Mouse (Mus musculus): ENCODE results near the gene Diaph2. TPM values are rescaled to one million over a fixed set of nuclear protein-coding genes. Genes with fewer than 3 reads are reported as not detected.
"Not testable (repeated sequence)": the region's sequence is repeated elsewhere in the genome, so short reads cannot be mapped to it uniquely, and the experiment has no call there.

Gene Diaph2
- polyA plus RNA-seq, 1 experiment from 2014 or later = 3.8 TPM

GRCm38 (mm10) chrX:130189250-130189649, 439.7 kb downstream of the Diaph2 start:
- Histone ChIP-seq H3K36me3 (ENCODE audit: control insufficient read depth, insufficient read depth, low read length) (no peaks in the 10 kb centered on the region), H3K9ac (ENCODE audit: low read length) (no peak overlapping the region), H3K4me2 (ENCODE audit: low read depth) (no peak overlapping the region), H3K27ac (ENCODE audit: low read depth, low read length) (no peak overlapping the region), H3K4me3 (ENCODE audit: low read depth, low read length) (no peak overlapping the region), H3K27me3 (ENCODE audit: control insufficient read depth, insufficient read depth, low read length) (no peaks in the 10 kb centered on the region), H3K9me3 (ENCODE audit: control insufficient read depth, low read length) (no peaks in the 10 kb centered on the region), H3K4me1 (ENCODE audit: control insufficient read depth, insufficient read depth, low read length) (no peaks in the 10 kb centered on the region)
- no peak for DNase-seq (ENCODE audit: low spot score)
- no peak for ATAC-seq (ENCODE audit: insufficient read depth, low FRiP score, low TSS enrichment)

GRCm38 (mm10) chrX:130197412-130197811, 447.9 kb downstream of the Diaph2 start:
- not testable (repeated sequence) for H3K4me3 ChIP-seq (ENCODE audit: low read depth, low read length); H3K4me2 ChIP-seq (ENCODE audit: low read depth); DNase-seq (ENCODE audit: low spot score); H3K27me3 ChIP-seq (ENCODE audit: control insufficient read depth, insufficient read depth, low read length); ATAC-seq (ENCODE audit: insufficient read depth, low FRiP score, low TSS enrichment); H3K9me3 ChIP-seq (ENCODE audit: control insufficient read depth, low read length); H3K9ac ChIP-seq (ENCODE audit: low read length); H3K4me1 ChIP-seq (ENCODE audit: control insufficient read depth, insufficient read depth, low read length); H3K36me3 ChIP-seq (ENCODE audit: control insufficient read depth, insufficient read depth, low read length); H3K27ac ChIP-seq (ENCODE audit: low read depth, low read length)
- WGBS = 88% methylated on average over 3 of the region's 3 CpGs

- no peaks in the 10 kb centered on the region for H3K9me3 ChIP-seq (ENCODE audit: control insufficient read depth, low read length)
- H3K4me2 ChIP-seq (ENCODE audit: low read depth) = no peak overlapping the region
- DNase-seq (ENCODE audit: low spot score) = no peak
- 81% methylated on average over 2 of the region's 2 CpGs for WGBS
- no peaks in the 10 kb centered on the region for H3K4me1 ChIP-seq (ENCODE audit: control insufficient read depth, insufficient read depth, low read length)
- no peaks in the 10 kb centered on the region for H3K27me3 ChIP-seq (ENCODE audit: control insufficient read depth, insufficient read depth, low read length)
- H3K9ac ChIP-seq (ENCODE audit: low read length) = no peak overlapping the region
- no peaks in the 10 kb centered on the region for H3K36me3 ChIP-seq (ENCODE audit: control insufficient read depth, insufficient read depth, low read length)
- H3K4me3 ChIP-seq (ENCODE audit: low read depth, low read length) = no peak overlapping the region
- H3K27ac ChIP-seq (ENCODE audit: low read depth, low read length) = no peak overlapping the region
- ATAC-seq (ENCODE audit: insufficient read depth, low FRiP score, low TSS enrichment) = no peak
These were observed 455.7 kb downstream of the Diaph2 start for GRCm38 (mm10) chrX:130205243-130205642.

GRCm38 (mm10) chrX:130212227-130212626, 462.7 kb downstream of the Diaph2 start:
- Histone ChIP-seq H3K9me3 (ENCODE audit: control insufficient read depth, low read length) (no peaks in the 10 kb centered on the region), H3K4me3 (ENCODE audit: low read depth, low read length) (no peak overlapping the region), H3K27me3 (ENCODE audit: control insufficient read depth, insufficient read depth, low read length) (no peaks in the 10 kb centered on the region), H3K4me2 (ENCODE audit: low read depth) (no peak overlapping the region), H3K4me1 (ENCODE audit: control insufficient read depth, insufficient read depth, low read length) (no peaks in the 10 kb centered on the region), H3K36me3 (ENCODE audit: control insufficient read depth, insufficient read depth, low read length) (no peaks in the 10 kb centered on the region), H3K9ac (ENCODE audit: low read length) (no peak overlapping the region), H3K27ac (ENCODE audit: low read depth, low read length) (no peak overlapping the region)
- no peak for DNase-seq (ENCODE audit: low spot score)
- 92% methylated on average over 4 of the region's 4 CpGs for WGBS
- ATAC-seq (ENCODE audit: insufficient read depth, low FRiP score, low TSS enrichment) = no peak

GRCm38 (mm10) chrX:130212759-130213158, 463.2 kb downstream of the Diaph2 start:
- ATAC-seq (ENCODE audit: insufficient read depth, low FRiP score, low TSS enrichment) (no peak), DNase-seq (ENCODE audit: low spot score) (no peak)
- 79% methylated on average over 4 of the region's 4 CpGs for WGBS
- no peak overlapping the region for H3K4me3 ChIP-seq (ENCODE audit: low read depth, low read length)
- no peaks in the 10 kb centered on the region for H3K36me3 ChIP-seq (ENCODE audit: control insufficient read depth, insufficient read depth, low read length)
- no peaks in the 10 kb centered on the region for H3K4me1 ChIP-seq (ENCODE audit: control insufficient read depth, insufficient read depth, low read length)
- no peaks in the 10 kb centered on the region for H3K9me3 ChIP-seq (ENCODE audit: control insufficient read depth, low read length)
- H3K27me3 ChIP-seq (ENCODE audit: control insufficient read depth, insufficient read depth, low read length) = no peaks in the 10 kb centered on the region
- no peak overlapping the region for H3K4me2 ChIP-seq (ENCODE audit: low read depth)
- H3K27ac ChIP-seq (ENCODE audit: low read depth, low read length) = no peak overlapping the region
- no peak overlapping the region for H3K9ac ChIP-seq (ENCODE audit: low read length)

- DNase-seq (ENCODE audit: low spot score) (no peak), ATAC-seq (ENCODE audit: insufficient read depth, low FRiP score, low TSS enrichment) (no peak)
- no peak overlapping the region for H3K4me2 ChIP-seq (ENCODE audit: low read depth)
- H3K9ac ChIP-seq (ENCODE audit: low read length) = no peak overlapping the region
- no peak overlapping the region for H3K4me3 ChIP-seq (ENCODE audit: low read depth, low read length)
- no peaks in the 10 kb centered on the region for H3K4me1 ChIP-seq (ENCODE audit: control insufficient read depth, insufficient read depth, low read length)
- 93% methylated on average over 1 of the region's 1 CpGs for WGBS
- H3K9me3 ChIP-seq (ENCODE audit: control insufficient read depth, low read length) = no peaks in the 10 kb centered on the region
- H3K27ac ChIP-seq (ENCODE audit: low read depth, low read length) = no peak overlapping the region
- no peaks in the 10 kb centered on the region for H3K36me3 ChIP-seq (ENCODE audit: control insufficient read depth, insufficient read depth, low read length)
- H3K27me3 ChIP-seq (ENCODE audit: control insufficient read depth, insufficient read depth, low read length) = no peaks in the 10 kb centered on the region
These were observed 480.5 kb downstream of the Diaph2 start for GRCm38 (mm10) chrX:130230045-130230444.

- Histone ChIP-seq H3K4me1 (ENCODE audit: control insufficient read depth, insufficient read depth, low read length) (no peaks in the 10 kb centered on the region), H3K4me3 (ENCODE audit: low read depth, low read length) (no peak overlapping the region), H3K27me3 (ENCODE audit: control insufficient read depth, insufficient read depth, low read length) (no peaks in the 10 kb centered on the region), H3K9ac (ENCODE audit: low read length) (no peak overlapping the region), H3K36me3 (ENCODE audit: control insufficient read depth, insufficient read depth, low read length) (no peaks in the 10 kb centered on the region), H3K9me3 (ENCODE audit: control insufficient read depth, low read length) (no peaks in the 10 kb centered on the region), H3K4me2 (ENCODE audit: low read depth) (no peak overlapping the region), H3K27ac (ENCODE audit: low read depth, low read length) (no peak overlapping the region)
- 82% methylated on average over 1 of the region's 1 CpGs for WGBS
- DNase-seq (ENCODE audit: low spot score) = no peak
- ATAC-seq (ENCODE audit: insufficient read depth, low FRiP score, low TSS enrichment) = no peak
These were observed 485.6 kb downstream of the Diaph2 start for GRCm38 (mm10) chrX:130235167-130235566.

GRCm38 (mm10) chrX:130246652-130247051, 497.1 kb downstream of the Diaph2 start:
- no peak overlapping the region for H3K27ac ChIP-seq (ENCODE audit: low read depth, low read length)
- no peak for DNase-seq (ENCODE audit: low spot score)
- H3K4me2 ChIP-seq (ENCODE audit: low read depth) = no peak overlapping the region
- whole genome bisulfite sequencing = 80% methylated on average over 1 of the region's 1 CpGs
- H3K4me3 ChIP-seq (ENCODE audit: low read depth, low read length) = no peak overlapping the region
- no peaks in the 10 kb centered on the region for H3K27me3 ChIP-seq (ENCODE audit: control insufficient read depth, insufficient read depth, low read length)
- no peak overlapping the region for H3K9ac ChIP-seq (ENCODE audit: low read length)
- ATAC-seq (ENCODE audit: insufficient read depth, low FRiP score, low TSS enrichment) = no peak
- no peaks in the 10 kb centered on the region for H3K9me3 ChIP-seq (ENCODE audit: control insufficient read depth, low read length)
- H3K36me3 ChIP-seq (ENCODE audit: control insufficient read depth, insufficient read depth, low read length) = no peaks in the 10 kb centered on the region
- H3K4me1 ChIP-seq (ENCODE audit: control insufficient read depth, insufficient read depth, low read length) = no peaks in the 10 kb centered on the region

GRCm38 (mm10) chrX:130253664-130254063, 504.1 kb downstream of the Diaph2 start:
- Histone ChIP-seq H3K27ac (ENCODE audit: low read depth, low read length) (no peak overlapping the region), H3K4me1 (ENCODE audit: control insufficient read depth, insufficient read depth, low read length) (no peaks in the 10 kb centered on the region), H3K4me3 (ENCODE audit: low read depth, low read length) (no peak overlapping the region), H3K27me3 (ENCODE audit: control insufficient read depth, insufficient read depth, low read length) (no peaks in the 10 kb centered on the region), H3K36me3 (ENCODE audit: control insufficient read depth, insufficient read depth, low read length) (no peaks in the 10 kb centered on the region), H3K9me3 (ENCODE audit: control insufficient read depth, low read length) (no peaks in the 10 kb centered on the region), H3K9ac (ENCODE audit: low read length) (no peak overlapping the region), H3K4me2 (ENCODE audit: low read depth) (no peak overlapping the region)
- ATAC-seq (ENCODE audit: insufficient read depth, low FRiP score, low TSS enrichment) (no peak), DNase-seq (ENCODE audit: low spot score) (no peak)
- WGBS = 88% methylated on average over 4 of the region's 4 CpGs

Data from neural tube, embryonic 11.5 days (tissue).